Mouse (Mus musculus): ENCODE measurements around the gene Adamts1. TPM values are rescaled to one million over a fixed set of nuclear protein-coding genes. Genes with fewer than 3 reads are reported as not detected.

Adamts1 gene
- polyA plus RNA-seq, 1 experiment from 2014 or later: 125 TPM

GRCm38 (mm10) chr16:85747589-85748360, 55.1 kb downstream of the Adamts1 start:
- Histone ChIP-seq H3K27me3 (ENCODE audit: insufficient read depth, low read length) (no peaks in the 10 kb centered on the region), H3K4me2 (replicated peaks; ENCODE audit: low read depth, low read length) (0 out of 2 replicates have a peak overlapping the region, but pooled peaks have one; percentile 15), H3K9ac (replicated peaks; ENCODE audit: low read length) (no peak overlapping the region), H3K4me3 (ENCODE audit: low read length) (no peak overlapping the region), H3K4me1 (ENCODE audit: insufficient read depth, low read length) (0 out of 2 replicates have a peak, but pooled peaks cover 4% of the 10 kb centered on the region), H3K36me3 (ENCODE audit: insufficient read depth, low read length) (no peaks in the 10 kb centered on the region), H3K9me3 (ENCODE audit: low read length) (no peaks in the 10 kb centered on the region), H3K27ac (ENCODE audit: low read length) (no peak overlapping the region)
- ATAC-seq (ENCODE audit: low FRiP score, low TSS enrichment): peak; percentile 71; the same call in 1 of the 2 replicates
- 44% methylated on average over 16 of the region's 16 CpGs for WGBS

GRCm38 (mm10) chr16:85746386-85746785, 56.5 kb downstream of the Adamts1 start:
- WGBS: 70% methylated on average over 3 of the region's 3 CpGs
- Histone ChIP-seq H3K4me2 (replicated peaks; ENCODE audit: low read depth, low read length) (no peak overlapping the region), H3K4me1 (ENCODE audit: insufficient read depth, low read length) (0 out of 2 replicates have a peak, but pooled peaks cover 4% of the 10 kb centered on the region), H3K27me3 (ENCODE audit: insufficient read depth, low read length) (no peaks in the 10 kb centered on the region), H3K9me3 (ENCODE audit: low read length) (no peaks in the 10 kb centered on the region), H3K36me3 (ENCODE audit: insufficient read depth, low read length) (no peaks in the 10 kb centered on the region), H3K27ac (ENCODE audit: low read length) (no peak overlapping the region), H3K4me3 (ENCODE audit: low read length) (no peak overlapping the region), H3K9ac (replicated peaks; ENCODE audit: low read length) (no peak overlapping the region)
- no peak for ATAC-seq (ENCODE audit: low FRiP score, low TSS enrichment)

Other genes with a start within 250 kb of the Adamts1 start
- 6.4 and 7.1 TPM in 2 replicates for gene Cyyr1, start 249.7 kb downstream of the Adamts1 start, polyA plus RNA-seq (2015; fragmentation: Nextera tagmentation; extraction: Ambion mirVana)
- gene Adamts5, start 98.7 kb upstream of the Adamts1 start, polyA plus RNA-seq (2015; fragmentation: Nextera tagmentation; extraction: Ambion mirVana): 5.9 TPM in 2 replicates